Mouse (Mus musculus) cerebellum, adult 2 months (tissue): Measurements from ENCODE around the gene Nsl1.

Experiments used
- CTCF ChIP-seq: fragments of 200-500 bp; IDR thresholded peaks from 2 replicates; pipeline ENCODE4 v1.5.1; 2011; ENCODE audit warnings: low read depth, mild to moderate bottlenecking, control low read depth, low read length, moderate library complexity, borderline replicate concordance; ENCODE audit not compliant: insufficient read depth
- POLR2A ChIP-seq: fragments of 200-500 bp; IDR thresholded peaks from 2 replicates; pipeline ENCODE4 v1.6.1; 2011; ENCODE audit warnings: low read length, control low read depth, borderline replicate concordance; ENCODE audit not compliant: insufficient read depth

- TF ChIP-seq CTCF (no peak), POLR2A (no peak)
Observed at GRCm38 (mm10) chr1:191070259-191070658, 7.4 kb downstream of the Nsl1 start.
